Mouse (Mus musculus) embryo, embryonic 10 days (tissue): ENCODE results near the gene Tcf20.
A peak's percentile ranks its signal among the peaks of the same experiment; 100 is the strongest.

ENCODE experiments used
- DNase-seq: peaks from one replicate; pipeline ENCODE4 v3.0.0-alpha.2; 2015; ENCODE audit warnings: low spot score

Tcf20 gene

GRCm38 (mm10) chr15:82924679-82925425, 62.8 kb downstream of the Tcf20 start:
- peak; percentile 90 for DNase-seq

- no peak for DNase-seq
Observed at GRCm38 (mm10) chr15:82923531-82923930, 64.1 kb downstream of the Tcf20 start.

GRCm38 (mm10) chr15:82922755-82923154, 64.9 kb downstream of the Tcf20 start:
- DNase-seq = peak; percentile 41

- no peak for DNase-seq
Observed at GRCm38 (mm10) chr15:82922052-82922451, 65.6 kb downstream of the Tcf20 start.

GRCm38 (mm10) chr15:82921559-82921958, 66.1 kb downstream of the Tcf20 start:
- DNase-seq = no peak

GRCm38 (mm10) chr15:82920895-82921515, 66.7 kb downstream of the Tcf20 start:
- peak; percentile 85 for DNase-seq

- DNase-seq = no peak
Observed at GRCm38 (mm10) chr15:82917965-82918364, 69.7 kb downstream of the Tcf20 start.

- no peak for DNase-seq
Observed at GRCm38 (mm10) chr15:82917207-82917844, 70.3 kb downstream of the Tcf20 start.

- no peak for DNase-seq
Observed at GRCm38 (mm10) chr15:82914455-82914854, 73.2 kb downstream of the Tcf20 start.

- peak; percentile 51 for DNase-seq
Observed at GRCm38 (mm10) chr15:82911965-82912337, 75.7 kb downstream of the Tcf20 start.

GRCm38 (mm10) chr15:82911001-82911964, 76.4 kb downstream of the Tcf20 start:
- peak; percentile 87 for DNase-seq

GRCm38 (mm10) chr15:82910596-82910995, 77.1 kb downstream of the Tcf20 start:
- DNase-seq = peak; percentile 39

GRCm38 (mm10) chr15:82909791-82910190, 77.9 kb downstream of the Tcf20 start:
- DNase-seq = no peak

GRCm38 (mm10) chr15:82908521-82908920, 79.2 kb downstream of the Tcf20 start:
- no peak for DNase-seq

GRCm38 (mm10) chr15:82907306-82907705, 80.4 kb downstream of the Tcf20 start:
- DNase-seq = no peak

- peak; percentile 55 for DNase-seq
Observed at GRCm38 (mm10) chr15:82906574-82907061, 81.1 kb downstream of the Tcf20 start.

GRCm38 (mm10) chr15:82905431-82906395, 82.0 kb downstream of the Tcf20 start:
- DNase-seq = no peak

GRCm38 (mm10) chr15:82904526-82904925, 83.1 kb downstream of the Tcf20 start:
- peak; percentile 58 for DNase-seq

GRCm38 (mm10) chr15:82902521-82902920, 85.2 kb downstream of the Tcf20 start:
- DNase-seq = peak; percentile 61

- DNase-seq = peak; percentile 68
Observed at GRCm38 (mm10) chr15:82901306-82901705, 86.4 kb downstream of the Tcf20 start.

- DNase-seq = no peak
Observed at GRCm38 (mm10) chr15:82900331-82900730, 87.3 kb downstream of the Tcf20 start.
